Mouse (Mus musculus) kidney, adult 18-20 months (tissue): ENCODE measurements around the gene Fbln1.
A peak's percentile ranks its signal among the peaks of the same experiment; 100 is the strongest.

ENCODE experiments used
- DNase-seq: peaks from one replicate; pipeline ENCODE4 v3.0.0; 2021

Gene Fbln1

DNA sequence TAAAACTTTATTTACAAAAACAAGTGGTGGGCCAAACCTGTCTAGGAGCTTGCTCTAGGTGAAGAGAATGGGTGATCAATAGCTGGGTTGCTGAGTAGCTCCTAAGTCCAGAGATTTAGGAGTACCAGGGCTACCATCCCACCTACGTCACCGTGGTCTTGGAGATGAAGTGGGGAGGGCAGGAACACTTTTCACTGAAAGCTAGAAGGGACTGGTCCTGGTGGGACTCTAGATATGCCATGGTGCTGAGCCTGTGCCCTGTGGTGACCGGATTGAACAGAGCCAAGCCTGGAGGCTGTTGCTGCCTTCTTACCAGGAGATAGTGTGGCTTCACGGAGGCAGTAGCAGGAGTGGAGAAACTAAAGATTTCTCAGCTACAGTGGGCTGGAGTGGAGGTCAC, 34.3 kb downstream of the Fbln1 start:
- no peak for DNase-seq

- DNase-seq: no peak
Measured at GRCm38 (mm10) chr15:85241856-85242255, 36.1 kb downstream of the Fbln1 start.

DNA sequence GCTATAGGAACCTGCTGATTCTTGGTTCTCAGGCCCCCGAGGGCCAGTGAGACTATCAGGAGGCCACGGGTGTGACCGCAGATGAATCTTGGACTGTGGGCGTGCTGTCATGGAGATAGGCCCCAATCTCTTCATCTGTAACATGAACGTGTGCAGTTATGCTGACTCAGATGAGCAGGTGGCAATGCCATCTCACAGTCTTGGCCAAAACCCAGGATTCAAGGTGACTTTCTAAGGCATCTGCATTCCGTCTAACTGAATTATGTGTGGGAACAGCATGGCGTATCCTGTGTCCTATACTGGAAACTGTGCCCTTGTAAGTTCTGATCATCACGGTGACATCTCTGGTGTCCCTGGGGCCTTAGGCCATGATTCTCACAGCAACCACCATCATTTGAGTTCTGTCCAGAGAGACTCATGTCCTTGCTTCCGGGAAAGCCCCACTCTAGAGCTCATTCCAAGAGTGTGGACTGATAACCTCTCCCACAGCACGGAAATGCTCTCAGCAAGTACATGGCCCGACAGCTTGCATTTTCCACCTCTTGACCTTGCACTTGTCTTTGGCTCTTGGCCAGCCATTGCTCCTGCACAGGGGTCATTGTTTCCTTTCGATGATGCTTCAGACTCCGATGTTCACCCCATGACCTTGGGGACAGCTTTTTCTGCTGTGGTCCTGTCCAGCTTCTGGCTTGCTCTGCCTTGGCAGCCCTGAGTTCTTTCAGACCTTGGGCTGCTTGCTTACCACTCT, 38.8 kb downstream of the Fbln1 start:
- DNase-seq: no peak

DNA sequence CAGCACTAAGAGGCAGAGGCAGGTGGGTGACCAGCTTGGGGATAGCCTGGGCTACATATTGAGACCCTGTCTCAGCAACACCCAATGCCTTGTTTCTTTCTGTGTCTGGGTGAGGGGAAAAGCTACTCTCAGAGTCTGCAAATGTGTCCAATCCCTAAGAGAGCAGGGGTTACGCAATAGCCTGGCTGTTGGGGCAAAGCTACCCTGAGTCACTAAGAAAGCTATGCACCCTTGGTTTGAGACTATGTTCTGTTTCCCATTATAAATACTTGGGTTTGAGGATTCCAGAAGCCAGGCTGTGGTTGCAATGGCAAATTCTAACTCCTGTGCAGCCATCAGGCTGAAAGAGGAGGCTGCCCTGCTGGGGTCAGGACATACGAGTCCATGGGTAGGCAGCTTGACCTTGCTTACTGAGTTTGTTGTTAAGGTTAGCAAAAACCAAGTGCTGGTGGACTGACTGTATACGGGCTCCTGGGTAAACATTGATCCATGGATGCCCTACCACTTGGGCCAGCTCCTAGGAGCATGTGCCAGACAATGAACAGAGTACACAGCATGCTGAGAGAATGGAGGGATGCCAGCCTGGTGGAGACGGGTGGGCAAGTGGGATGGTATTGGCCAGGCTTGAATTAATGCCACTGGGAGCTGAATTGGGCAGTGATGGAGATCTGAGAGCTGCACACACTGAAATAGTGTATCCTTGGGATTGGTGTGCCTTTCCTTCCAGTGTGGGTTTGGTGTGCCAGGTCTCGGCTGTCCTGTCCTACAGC, 39.7 kb downstream of the Fbln1 start:
- DNase-seq: peak; percentile 25

GRCm38 (mm10) chr15:85246016-85246415, 40.3 kb downstream of the Fbln1 start:
- no peak for DNase-seq

DNA sequence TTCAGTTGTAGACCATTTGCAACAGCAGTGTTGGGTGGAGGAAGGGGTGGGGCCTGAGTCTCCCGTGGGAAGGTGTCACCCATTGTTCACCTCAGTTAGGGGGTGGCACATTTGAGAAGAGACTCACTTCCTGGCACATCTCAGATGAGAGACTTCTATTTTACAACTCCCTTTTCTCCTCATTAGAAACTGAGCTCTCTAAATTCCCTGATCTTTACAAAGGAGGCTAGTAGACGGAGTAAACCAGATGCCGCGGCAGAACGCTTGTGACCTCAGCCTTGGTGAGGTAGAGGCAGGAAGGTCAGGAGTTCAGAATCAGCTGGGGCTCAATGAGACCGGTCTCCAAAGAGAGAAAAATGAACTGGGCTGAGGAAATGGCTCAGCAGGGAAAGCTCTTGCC, 41.2 kb downstream of the Fbln1 start:
- DNase-seq: no peak

DNA sequence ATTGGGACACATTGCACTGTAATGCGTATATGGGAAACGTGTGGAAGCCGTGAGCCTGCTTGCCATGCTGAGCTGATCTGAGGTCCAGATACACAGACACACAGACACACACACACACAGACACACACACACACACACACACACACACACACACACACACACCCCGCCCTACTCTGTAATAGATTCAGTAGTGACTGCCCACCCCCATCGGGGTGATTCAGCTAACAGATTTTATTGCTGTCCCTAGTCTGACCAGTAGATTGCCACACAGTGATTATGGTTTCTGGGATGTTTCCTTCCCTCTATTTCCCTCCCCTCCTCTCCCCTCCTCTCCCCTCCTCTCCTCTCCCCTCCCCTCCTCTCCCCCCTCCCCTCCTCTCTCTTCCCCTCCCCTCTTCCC, 42.6 kb downstream of the Fbln1 start:
- no peak for DNase-seq

- peak; percentile 59 for DNase-seq
Measured at GRCm38 (mm10) chr15:85249252-85249651, 43.5 kb downstream of the Fbln1 start.

GRCm38 (mm10) chr15:85250436-85250835, 44.7 kb downstream of the Fbln1 start:
- DNase-seq: no peak

GRCm38 (mm10) chr15:85252476-85252875, 46.7 kb downstream of the Fbln1 start:
- DNase-seq: no peak

GRCm38 (mm10) chr15:85257775-85258429, 52.2 kb downstream of the Fbln1 start:
- DNase-seq: peak; percentile 64

DNA sequence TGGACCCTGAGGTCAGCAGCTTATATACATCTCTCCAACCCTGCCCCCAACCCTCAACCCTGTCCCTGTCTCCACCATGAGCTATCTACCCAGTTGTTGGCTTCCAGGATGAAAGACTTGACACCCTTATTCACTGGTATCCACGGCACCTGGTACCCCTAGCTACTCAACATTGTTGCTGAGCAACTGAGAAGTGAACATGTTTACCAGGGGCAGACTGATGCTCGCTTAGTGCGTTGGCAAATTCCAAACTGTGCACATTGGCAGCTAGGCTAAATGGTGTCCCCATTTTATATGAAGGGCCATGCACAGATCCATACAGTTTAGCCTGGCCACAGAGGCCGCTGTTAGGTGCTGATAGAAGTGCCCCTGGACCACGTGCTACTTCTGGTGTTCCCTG, 57.1 kb downstream of the Fbln1 start:
- DNase-seq: no peak

GRCm38 (mm10) chr15:85266729-85267434, 61.1 kb downstream of the Fbln1 start:
- DNase-seq: peak; percentile 90

DNA sequence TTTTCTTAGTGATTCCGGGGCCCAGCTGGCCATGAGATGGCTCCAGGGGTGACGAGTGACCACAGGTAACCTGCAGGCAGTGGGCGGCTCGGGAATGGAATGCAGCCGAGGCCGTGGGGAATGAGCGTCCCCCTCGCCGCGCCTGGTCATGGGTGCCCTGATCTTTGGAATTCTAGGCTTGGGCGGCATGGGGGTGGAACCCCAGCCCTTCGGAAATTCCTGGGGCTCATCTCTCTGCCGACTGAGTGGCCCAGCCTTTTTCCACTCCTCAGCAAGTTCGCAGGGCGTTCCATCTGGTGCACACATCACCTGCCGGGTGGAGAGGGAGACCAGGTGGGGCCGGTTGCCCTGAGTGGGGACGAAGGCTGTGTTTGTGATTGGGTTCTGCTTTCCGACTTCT, 62.1 kb downstream of the Fbln1 start:
- peak; percentile 23 for DNase-seq

- no peak for DNase-seq
Measured at GRCm38 (mm10) chr15:85272988-85273387, 67.2 kb downstream of the Fbln1 start.

- DNase-seq: peak; percentile 62
Measured at GRCm38 (mm10) chr15:85277221-85277620, 71.5 kb downstream of the Fbln1 start.

GRCm38 (mm10) chr15:85278986-85279385, 73.2 kb downstream of the Fbln1 start:
- no peak for DNase-seq

GRCm38 (mm10) chr15:85282021-85282420, 76.3 kb downstream of the Fbln1 start:
- DNase-seq: no peak

GRCm38 (mm10) chr15:85284651-85285050, 78.9 kb downstream of the Fbln1 start:
- no peak for DNase-seq

DNA sequence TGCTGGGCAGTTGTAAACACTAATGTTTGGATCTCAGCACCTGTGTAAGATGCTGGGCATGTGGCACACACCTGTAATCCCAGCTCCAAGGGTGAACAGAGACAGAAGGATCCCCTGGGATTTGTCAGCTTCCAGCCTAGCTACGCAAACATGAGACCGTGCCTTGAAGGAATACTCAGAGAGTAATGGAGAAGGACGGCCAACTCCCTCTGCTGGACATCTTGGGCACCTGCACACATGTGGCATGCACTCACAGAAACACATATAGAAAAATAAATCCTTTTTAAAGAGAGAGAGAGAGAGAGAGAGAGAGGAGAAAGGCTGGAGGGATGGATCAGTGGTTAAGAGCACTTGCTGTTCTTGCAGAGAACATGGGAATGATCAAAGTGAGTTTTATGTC, 88.9 kb downstream of the Fbln1 start:
- no peak for DNase-seq

DNA sequence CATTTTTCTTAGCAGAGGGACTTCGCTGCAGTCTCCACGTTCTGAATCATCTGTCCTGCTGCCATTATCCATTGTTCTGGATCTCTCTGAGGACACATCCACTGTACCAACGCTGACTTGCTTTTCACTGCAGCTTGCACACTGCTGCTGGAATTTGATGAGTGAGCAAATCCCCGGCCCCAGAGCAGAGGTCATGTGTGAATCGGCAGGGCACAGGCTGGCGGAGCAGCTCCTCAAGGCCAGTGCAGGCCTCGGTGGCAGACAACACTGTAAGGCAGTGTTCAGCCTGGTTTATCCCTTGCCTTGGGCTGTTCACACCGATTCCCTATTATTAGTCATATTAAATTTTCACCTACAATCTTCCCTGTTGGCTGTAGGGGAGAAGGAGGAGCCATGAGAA, 89.8 kb downstream of the Fbln1 start:
- peak; percentile 46 for DNase-seq

DNA sequence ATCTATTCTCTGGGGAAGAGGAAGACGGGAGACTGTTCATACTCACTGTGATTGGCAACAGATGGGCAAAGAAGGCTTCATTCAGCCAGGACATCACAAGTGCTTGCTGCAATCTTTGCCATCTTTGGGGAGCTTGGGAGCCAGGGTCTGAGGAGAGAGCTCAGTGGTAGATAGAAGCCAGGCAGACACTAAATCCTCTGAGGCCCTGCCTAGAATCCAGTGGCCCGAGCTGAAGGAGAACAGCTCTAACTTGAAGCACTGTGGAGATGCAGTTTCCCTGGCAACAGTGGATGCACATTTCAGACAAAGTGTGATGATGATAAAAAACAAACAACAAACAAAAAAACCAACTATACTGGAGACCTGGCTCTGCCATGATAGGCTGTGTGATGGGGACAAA, 90.2 kb downstream of the Fbln1 start:
- DNase-seq: no peak

DNA sequence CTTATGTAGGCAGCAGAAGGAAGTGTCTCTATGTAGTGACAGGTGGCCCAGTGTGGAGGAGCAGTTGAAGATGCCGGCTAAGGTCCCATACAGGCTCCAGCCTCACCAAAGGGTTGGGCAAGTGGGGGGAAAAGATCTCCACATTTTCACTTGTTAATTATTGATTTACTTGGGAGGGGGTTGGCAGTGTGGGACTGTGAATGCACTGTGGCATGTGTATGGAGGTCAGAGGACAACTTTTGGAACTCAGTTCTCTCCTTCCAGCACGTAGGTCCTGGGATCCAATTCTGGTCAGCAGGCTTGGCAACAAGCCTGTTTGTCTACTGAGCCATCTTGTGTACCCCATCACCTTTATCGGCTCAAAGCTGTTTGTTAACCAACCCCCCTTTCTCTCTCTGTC, 90.8 kb downstream of the Fbln1 start:
- DNase-seq: peak; percentile 18
